Mouse (Mus musculus) liver, embryonic 16.5 days (tissue): ENCODE data around the gene Ppp1r13l. TPM values are rescaled to one million over a fixed set of nuclear protein-coding genes. Genes with fewer than 3 reads are reported as not detected.
A peak's percentile ranks its signal among the peaks of the same experiment; 100 is the strongest.

Experiments used
- ATAC-seq: fragments of 200-750 bp; cut with Nextera tagmentation; 2 replicates; pipeline ENCODE4 v1.8.0; 2017; ENCODE audit warnings: low read depth, mild to moderate bottlenecking, moderate number of reproducible peaks, moderate library complexity
- H3K27ac ChIP-seq: fragments of 300-500 bp; sonication (generic); 2 replicates; pipeline ENCODE4 v1.5.1; 2014; ENCODE audit warnings: mild to moderate bottlenecking, low read length
- H3K27me3 ChIP-seq: fragments of 300-500 bp; sonication (generic); 2 replicates; pipeline ENCODE4 v1.6.1; 2014; ENCODE audit warnings: low read depth, low read length, mixed read lengths; ENCODE audit not compliant: control insufficient read depth, insufficient read depth
- H3K36me3 ChIP-seq: fragments of 300-500 bp; sonication (generic); 2 replicates; pipeline ENCODE4 v1.6.1; 2014; ENCODE audit warnings: mild to moderate bottlenecking; ENCODE audit not compliant: control insufficient read depth, insufficient read depth
- H3K4me1 ChIP-seq: fragments of 300-500 bp; sonication (generic); 2 replicates; pipeline ENCODE4 v1.6.1; 2014; ENCODE audit warnings: low read depth, low read length, mixed read lengths; ENCODE audit not compliant: control insufficient read depth
- H3K4me2 ChIP-seq: fragments of 300-500 bp; sonication (generic); 2 replicates; pipeline ENCODE4 v1.6.1; 2014; ENCODE audit warnings: low read depth, low read length, mixed read lengths
- H3K4me3 ChIP-seq: fragments of 300-500 bp; sonication (generic); 2 replicates; pipeline ENCODE4 v1.5.1; 2014; ENCODE audit warnings: low read depth, mild to moderate bottlenecking, low read length
- H3K9ac ChIP-seq: fragments of 300-500 bp; sonication (generic); 2 replicates; pipeline ENCODE4 v1.6.1; 2014; ENCODE audit warnings: low read depth, low read length
- H3K9me3 ChIP-seq: fragments of 300-500 bp; sonication (generic); replicated peaks from 2 replicates; pipeline ENCODE4 v1.6.1; 2016; ENCODE audit warnings: low read length; ENCODE audit not compliant: control insufficient read depth
- WGBS: fragments of 180-500 bp; shearing (Covaris S2); extraction: QIAGEN DNeasy Blood & Tissue Kit; methylation state at CpG from one replicate; pipeline ENCODE4 v1.1.7; 2014; ENCODE audit not compliant: insufficient replicate concordance; 5-methylcytosine and 5-hydroxymethylcytosine counted together
- polyA plus RNA-seq: library from polyadenylated mRNA; unstranded; fragments of >200 nt; fragmentation: Nextera tagmentation; extraction: Ambion mirVana; gene quantifications from 2 replicates; pipeline ENCODE4 v1.2.1, GENCODE M21; 2015

Ppp1r13l gene
- 0.57 and 0.85 TPM in 2 replicates for polyA plus RNA-seq

GRCm38 (mm10) chr7:19359299-19359891 lies at the start of gene Ppp1r13l, which contains the start of gene Cd3eap:
Gene Ppp1r13l, plus strand, starts transcription at chr7:19359749.
Gene Cd3eap, minus strand, starts transcription at chr7:19359483.
- H3K4me1 ChIP-seq: peaks cover 42% of the 10 kb centered on the region
- peak within 1 kb of the TSS; percentile 100 for H3K4me2 ChIP-seq
- under 1% methylated on average over 31 of the region's 31 CpGs for WGBS
- peak within 1 kb of the TSS; percentile 77 for H3K4me3 ChIP-seq
- peak within 1 kb of the TSS; percentile 70 for H3K27ac ChIP-seq
- H3K27me3 ChIP-seq: no peaks in the 10 kb centered on the region
- H3K36me3 ChIP-seq: peaks cover 2% of the 10 kb centered on the region; the same call in 1 of the 2 replicates
- ATAC-seq: peak; percentile 63
- peak within 1 kb of the TSS; percentile 72 for H3K9ac ChIP-seq
- no peaks in the 10 kb centered on the region for H3K9me3 ChIP-seq

- peak within 1 kb of the TSS; percentile 71 for H3K4me3 ChIP-seq
- peak; percentile 84 for ATAC-seq
- H3K27me3 ChIP-seq: peaks cover 36% of the 10 kb centered on the region
- peak within 1 kb of the TSS; percentile 36 for H3K9ac ChIP-seq
- WGBS: under 1% methylated on average over 49 of the region's 49 CpGs
- H3K4me2 ChIP-seq: peak within 1 kb of the TSS; percentile 99
- H3K27ac ChIP-seq: no peak within 1 kb of the TSS
- no peaks in the 10 kb centered on the region for H3K36me3 ChIP-seq
- peaks cover 24% of the 10 kb centered on the region for H3K4me1 ChIP-seq
- H3K9me3 ChIP-seq: no peaks in the 10 kb centered on the region
Observed at GRCm38 (mm10) chr7:19309884-19310641, 49.5 kb upstream of the Ppp1r13l start, which contains the start of gene Fosb. Gene Fosb, minus strand, starts transcription at chr7:19310051.

DNA sequence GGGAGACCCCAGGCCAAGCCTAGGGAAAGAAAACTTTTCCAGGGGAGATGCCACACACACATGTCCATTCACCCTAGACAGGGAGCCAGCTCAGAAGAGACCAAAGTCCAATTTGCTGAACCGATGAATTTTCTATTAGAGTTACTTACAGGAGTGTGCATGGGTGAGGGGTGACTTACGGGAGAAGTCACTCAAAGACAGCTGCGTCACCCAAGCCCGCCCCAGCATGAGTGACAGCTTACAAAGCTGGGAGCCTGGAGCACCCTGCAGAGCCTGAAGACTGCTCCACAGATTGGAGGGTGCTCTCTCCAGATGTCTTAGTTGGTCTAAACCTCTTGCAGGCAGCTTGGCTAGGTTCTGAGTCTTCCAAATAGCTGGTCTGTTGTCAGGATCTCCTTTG lies 47.6 kb upstream of the Ppp1r13l start:
- H3K27me3 ChIP-seq: peaks cover 17% of the 10 kb centered on the region
- H3K27ac ChIP-seq: no peak overlapping the region
- peaks cover 24% of the 10 kb centered on the region for H3K4me1 ChIP-seq
- H3K9ac ChIP-seq: no peak overlapping the region
- H3K4me2 ChIP-seq: no peak overlapping the region
- 24% methylated on average over 4 of the region's 4 CpGs for WGBS
- no peak for ATAC-seq
- no peak overlapping the region for H3K4me3 ChIP-seq
- no peaks in the 10 kb centered on the region for H3K36me3 ChIP-seq
- no peaks in the 10 kb centered on the region for H3K9me3 ChIP-seq

DNA sequence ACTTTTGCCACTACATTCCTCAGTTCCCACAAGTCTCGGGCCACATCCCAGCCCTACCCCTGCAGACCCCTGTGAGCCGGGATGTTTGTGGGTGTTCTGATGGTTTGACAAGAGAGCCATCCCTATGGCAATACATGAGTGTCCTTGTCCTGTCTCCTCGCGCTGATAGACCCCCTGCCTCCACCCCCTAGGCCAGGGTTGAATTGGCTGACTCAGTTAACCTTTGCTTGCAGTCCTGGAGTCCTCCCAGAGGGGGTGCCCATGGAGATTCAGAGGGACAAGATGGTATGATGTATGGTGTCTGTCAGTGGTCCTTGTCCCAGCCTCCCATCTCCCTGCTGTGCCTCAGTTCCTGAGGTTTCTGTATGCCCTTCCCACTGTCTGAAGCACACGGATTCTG lies 45.5 kb upstream of the Ppp1r13l start:
- H3K27ac ChIP-seq: no peak overlapping the region
- H3K4me2 ChIP-seq: no peak overlapping the region
- H3K36me3 ChIP-seq: no peaks in the 10 kb centered on the region
- H3K4me1 ChIP-seq: peaks cover 12% of the 10 kb centered on the region
- H3K4me3 ChIP-seq: no peak overlapping the region
- peaks cover 18% of the 10 kb centered on the region for H3K27me3 ChIP-seq
- 36% methylated on average over 5 of the region's 5 CpGs for WGBS
- H3K9ac ChIP-seq: no peak overlapping the region
- H3K9me3 ChIP-seq: no peaks in the 10 kb centered on the region
- ATAC-seq: no peak

DNA sequence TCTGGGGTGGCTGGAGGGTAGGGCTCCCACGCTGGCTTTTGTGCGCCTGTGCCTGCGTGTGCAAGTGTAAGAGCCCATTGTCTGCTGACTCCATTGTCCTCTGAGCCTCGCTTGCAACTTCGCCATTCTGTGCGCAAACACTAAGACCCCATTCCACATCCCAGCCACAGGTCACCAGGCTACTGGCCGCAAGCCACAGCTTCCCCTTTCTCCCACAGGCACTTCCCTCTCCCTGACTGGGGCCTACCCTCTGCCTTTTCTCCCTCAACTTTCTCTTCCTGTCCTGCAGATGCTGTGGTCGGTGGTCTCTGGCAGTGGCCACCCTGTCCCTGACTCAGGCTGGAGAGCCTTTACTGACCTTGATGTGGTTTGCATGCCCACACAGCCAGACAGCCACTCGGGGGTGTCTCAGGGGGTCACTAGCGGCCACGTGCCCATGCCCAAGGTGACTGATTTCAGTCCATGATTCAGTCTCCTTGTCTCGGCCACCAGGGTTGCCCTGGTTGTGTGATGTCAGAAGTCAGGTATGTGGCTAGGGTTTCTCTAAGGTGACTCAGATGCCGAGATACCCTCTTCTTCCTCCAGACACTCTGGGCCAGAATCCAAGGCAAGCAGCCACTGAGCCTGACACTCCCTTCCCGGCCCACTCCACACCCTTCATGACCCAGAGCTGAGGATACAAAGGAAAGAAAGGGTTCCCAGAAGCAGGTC lies 42.9 kb upstream of the Ppp1r13l start:
- Histone ChIP-seq H3K27me3 (peaks cover 32% of the 10 kb centered on the region), H3K27ac (no peak overlapping the region), H3K9ac (no peak overlapping the region), H3K9me3 (no peaks in the 10 kb centered on the region), H3K36me3 (no peaks in the 10 kb centered on the region), H3K4me2 (no peak overlapping the region), H3K4me3 (no peak overlapping the region), H3K4me1 (peaks cover 13% of the 10 kb centered on the region)
- ATAC-seq: no peak
- WGBS: 14% methylated on average over 14 of the region's 14 CpGs

GRCm38 (mm10) chr7:19318201-19318600 lies 41.3 kb upstream of the Ppp1r13l start:
- no peaks in the 10 kb centered on the region for H3K36me3 ChIP-seq
- no peak overlapping the region for H3K9ac ChIP-seq
- H3K4me1 ChIP-seq: peaks cover 13% of the 10 kb centered on the region
- WGBS: 57% methylated on average over 2 of the region's 2 CpGs
- H3K4me2 ChIP-seq: no peak overlapping the region
- H3K4me3 ChIP-seq: no peak overlapping the region
- ATAC-seq: no peak
- H3K9me3 ChIP-seq: no peaks in the 10 kb centered on the region
- H3K27me3 ChIP-seq: peaks cover 45% of the 10 kb centered on the region
- H3K27ac ChIP-seq: no peak overlapping the region

DNA sequence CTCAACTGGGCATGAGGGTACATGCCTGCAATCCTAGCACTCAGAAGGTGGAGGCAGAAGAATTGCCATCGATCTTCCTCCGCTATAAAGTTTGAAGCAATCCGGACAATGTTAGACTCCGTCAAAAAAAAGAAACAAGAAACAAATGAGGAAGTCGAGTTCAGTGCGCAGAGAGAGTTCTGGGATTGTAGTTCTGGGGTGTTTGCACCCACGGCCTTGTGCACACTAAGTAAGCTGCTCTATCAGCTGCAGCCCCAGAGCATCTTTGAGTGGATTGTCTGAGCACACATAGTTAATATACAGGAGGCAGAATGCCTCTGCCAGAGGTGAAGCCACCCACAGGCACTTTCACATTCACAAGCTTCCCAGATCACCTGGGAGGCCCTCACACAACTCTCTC lies 40.9 kb upstream of the Ppp1r13l start:
- Histone ChIP-seq H3K9ac (no peak overlapping the region), H3K27me3 (peaks cover 45% of the 10 kb centered on the region), H3K4me3 (no peak overlapping the region), H3K9me3 (no peaks in the 10 kb centered on the region), H3K27ac (no peak overlapping the region), H3K4me1 (peaks cover 13% of the 10 kb centered on the region), H3K36me3 (no peaks in the 10 kb centered on the region), H3K4me2 (no peak overlapping the region)
- ATAC-seq: no peak
- WGBS: 26% methylated on average over 7 of the region's 7 CpGs

DNA sequence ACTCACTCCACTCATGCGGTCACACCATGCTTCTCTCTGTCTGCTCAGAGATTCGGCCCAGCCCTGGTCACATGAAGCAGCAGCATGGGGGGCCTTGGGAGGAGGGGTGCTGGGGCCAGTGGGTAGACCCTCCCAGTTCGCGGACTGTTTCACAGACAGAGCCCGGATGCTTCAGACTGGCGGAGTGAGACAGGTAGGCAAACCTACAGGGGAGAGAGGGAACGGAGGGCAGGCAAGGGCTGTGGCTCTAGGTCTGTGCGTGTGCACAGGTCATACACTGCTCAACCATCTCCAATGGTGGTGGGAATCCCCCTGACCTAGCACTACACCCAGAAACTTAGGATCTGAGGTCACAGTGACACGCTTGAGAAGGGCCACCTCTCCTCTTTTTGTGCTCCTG lies 40.1 kb upstream of the Ppp1r13l start:
- Histone ChIP-seq H3K27ac (no peak overlapping the region), H3K36me3 (no peaks in the 10 kb centered on the region), H3K9ac (peak overlapping the region; percentile 5; the same call in 1 of the 2 replicates), H3K4me1 (peaks cover 13% of the 10 kb centered on the region), H3K4me2 (peak overlapping the region; percentile 68), H3K9me3 (no peaks in the 10 kb centered on the region), H3K4me3 (peak overlapping the region; percentile 40), H3K27me3 (peaks cover 43% of the 10 kb centered on the region)
- 25% methylated on average over 9 of the region's 9 CpGs for WGBS
- ATAC-seq: no peak
